Mouse (Mus musculus) lung, embryonic 14.5 days (tissue): ENCODE results near the gene Car8. TPM values are rescaled to one million over a fixed set of nuclear protein-coding genes. Genes with fewer than 3 reads are reported as not detected.

Experiments
- ATAC-seq: fragments of 200-750 bp; cut with Nextera tagmentation; 2 replicates; pipeline ENCODE4 v1.8.0; 2017; ENCODE audit warnings: mild to moderate bottlenecking, moderate TSS enrichment, moderate library complexity; ENCODE audit not compliant: insufficient read depth
- DNase-seq: peaks from one replicate; pipeline ENCODE4 v3.0.0-alpha.2; 2015
- H3K27ac ChIP-seq: fragments of 300-500 bp; sonication (generic); 2 replicates; pipeline ENCODE4 v1.5.1; 2014; ENCODE audit warnings: low read depth, mild to moderate bottlenecking, moderate library complexity
- H3K27me3 ChIP-seq: fragments of 300-500 bp; sonication (generic); 2 replicates; pipeline ENCODE4 v1.6.1; 2014; ENCODE audit warnings: low read length, control low read depth; ENCODE audit not compliant: insufficient read depth
- H3K36me3 ChIP-seq: fragments of 300-500 bp; sonication (generic); 2 replicates; pipeline ENCODE4 v1.6.1; 2014; ENCODE audit warnings: control low read depth; ENCODE audit not compliant: insufficient read depth
- H3K4me1 ChIP-seq: fragments of 300-500 bp; sonication (generic); 2 replicates; pipeline ENCODE4 v1.6.1; 2014; ENCODE audit warnings: antibody characterized with exemption, control low read depth; ENCODE audit not compliant: insufficient read depth
- H3K4me2 ChIP-seq: fragments of 300-500 bp; sonication (generic); 2 replicates; pipeline ENCODE4 v1.6.1; 2014; ENCODE audit warnings: mild to moderate bottlenecking
- H3K4me3 ChIP-seq: fragments of 300-500 bp; sonication (generic); 2 replicates; pipeline ENCODE4 v1.5.1; 2014; ENCODE audit warnings: low read depth, low read length
- H3K9ac ChIP-seq: fragments of 300-500 bp; sonication (generic); 2 replicates; pipeline ENCODE4 v1.6.1; 2014
- H3K9me3 ChIP-seq: fragments of 300-500 bp; sonication (generic); 2 replicates; pipeline ENCODE4 v1.6.1; 2016; ENCODE audit warnings: low read depth, low read length, control low read depth
- CTCF ChIP-seq: IDR thresholded peaks from 2 replicates; pipeline ENCODE4 v1.5.1; 2016; ENCODE audit warnings: antibody characterized with exemption, low read depth
- WGBS: fragments of 180-500 bp; shearing (Covaris S2); extraction: QIAGEN DNeasy Blood & Tissue Kit; methylation state at CpG from one replicate; pipeline ENCODE4 v1.1.7; 2014; 5-methylcytosine and 5-hydroxymethylcytosine counted together
- polyA plus RNA-seq: library from polyadenylated mRNA; unstranded; fragments of >200 nt; fragmentation: Nextera tagmentation; extraction: Ambion mirVana; gene quantifications from 2 replicates; pipeline ENCODE4 v1.2.1, GENCODE M21; 2014

Gene Car8
- polyA plus RNA-seq, result 7.4 and 7.7 TPM in 2 replicates

GRCm38 (mm10) chr4:8238560-8239305, at the start of gene Car8:
TSS of gene Car8 (minus strand) at chr4:8239041.
- H3K36me3 ChIP-seq, result no peaks in the 10 kb centered on the region
- ATAC-seq, result peak; percentile 84
- peak within 1 kb of the TSS; percentile 97 for H3K4me2 ChIP-seq

DNA sequence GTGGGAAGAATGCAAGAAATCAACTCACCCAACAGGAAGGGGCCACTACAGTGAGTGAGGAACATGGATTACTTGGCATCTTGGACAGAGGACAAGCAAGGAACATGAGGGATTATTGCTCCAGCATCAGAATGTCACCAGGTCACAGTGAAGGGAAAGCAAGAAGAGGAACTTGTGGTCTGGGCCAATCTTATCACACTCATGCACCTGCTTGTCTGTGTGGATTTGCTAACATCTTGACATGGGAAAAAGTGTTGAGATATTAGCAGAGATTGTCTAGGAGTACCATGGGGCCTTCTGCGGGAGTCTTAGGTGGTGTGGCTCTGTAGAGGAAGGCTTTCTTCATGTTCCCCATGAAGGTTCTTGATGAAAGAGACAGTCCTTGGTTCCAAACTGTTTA, 46.1 kb upstream of the Car8 start:
- ATAC-seq (no peak), DNase-seq (no peak)
- no peak for TF ChIP-seq CTCF
- H3K27me3 ChIP-seq, result no peaks in the 10 kb centered on the region
- H3K9ac ChIP-seq, result no peak overlapping the region
- no peaks in the 10 kb centered on the region for H3K9me3 ChIP-seq
- 79% methylated on average over 1 of the region's 1 CpGs for WGBS
- H3K36me3 ChIP-seq, result no peaks in the 10 kb centered on the region
- H3K27ac ChIP-seq, result no peak overlapping the region
- H3K4me2 ChIP-seq, result no peak overlapping the region
- H3K4me3 ChIP-seq, result no peak overlapping the region
- H3K4me1 ChIP-seq, result no peaks in the 10 kb centered on the region

More at GRCm38 (mm10) chr4:8238560-8239305, at the start of gene Car8:
- H3K9ac ChIP-seq, result peak within 1 kb of the TSS; percentile 55
- H3K4me1 ChIP-seq, result no peaks in the 10 kb centered on the region
- no peak within 1 kb of the TSS for H3K27ac ChIP-seq
- H3K9me3 ChIP-seq, result no peaks in the 10 kb centered on the region
- H3K4me3 ChIP-seq, result peak within 1 kb of the TSS; percentile 58
- H3K27me3 ChIP-seq, result 0 out of 2 replicates have a peak, but pooled peaks cover 5% of the 10 kb centered on the region
- DNase-seq, result peak; percentile 69
- WGBS, result under 1% methylated on average over 49 of the region's 49 CpGs
- no peak for TF ChIP-seq CTCF

DNA sequence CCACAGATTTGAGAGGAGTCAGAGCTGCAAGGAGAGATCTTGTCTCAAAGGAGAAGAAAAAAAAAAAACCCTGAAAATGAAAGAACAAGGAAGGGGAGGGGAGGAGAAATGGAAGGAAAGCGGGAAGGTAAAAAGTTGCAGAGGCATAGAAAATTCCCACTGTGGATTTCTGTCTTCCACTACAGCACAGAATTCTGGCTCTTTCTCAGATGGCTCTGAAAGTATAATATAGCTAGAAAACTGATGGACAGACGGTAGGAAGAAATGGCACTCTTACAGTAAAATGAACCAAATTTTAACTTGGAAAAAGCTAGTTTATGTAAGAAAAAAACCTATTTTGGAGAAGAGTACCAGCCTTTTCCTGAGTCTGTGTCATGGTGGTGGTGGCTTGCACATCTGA, 39.3 kb upstream of the Car8 start:
- no peak overlapping the region for H3K27ac ChIP-seq
- no peak overlapping the region for H3K9ac ChIP-seq
- no peaks in the 10 kb centered on the region for H3K27me3 ChIP-seq
- DNase-seq (no peak), ATAC-seq (no peak)
- TF ChIP-seq CTCF, result no peak
- H3K4me2 ChIP-seq, result no peak overlapping the region
- no peaks in the 10 kb centered on the region for H3K9me3 ChIP-seq
- 85% methylated on average over 2 of the region's 2 CpGs for WGBS
- no peaks in the 10 kb centered on the region for H3K4me1 ChIP-seq
- no peaks in the 10 kb centered on the region for H3K36me3 ChIP-seq
- H3K4me3 ChIP-seq, result no peak overlapping the region

DNA sequence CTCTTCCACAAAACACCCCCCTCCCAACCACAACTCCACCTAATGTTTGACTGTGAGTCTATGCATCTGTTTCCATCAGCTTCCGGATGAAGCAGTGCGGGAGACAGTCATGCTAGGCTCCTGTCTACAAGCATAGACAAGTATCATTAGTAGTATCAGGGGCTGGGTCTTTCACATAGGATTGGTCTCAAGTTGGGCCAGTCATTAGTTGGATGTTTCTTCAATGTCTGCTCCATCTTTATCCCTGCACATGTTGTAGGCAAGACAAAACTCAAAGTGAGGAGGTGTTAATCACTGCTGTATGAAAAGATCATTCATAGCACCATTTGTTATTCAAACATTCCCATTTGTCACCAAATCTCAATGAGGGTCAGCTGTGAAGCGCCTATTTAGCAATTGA, 11.0 kb upstream of the Car8 start:
- TF ChIP-seq CTCF, result no peak
- DNase-seq, result no peak
- H3K4me2 ChIP-seq, result no peak overlapping the region
- ATAC-seq, result no peak
- H3K27me3 ChIP-seq, result no peaks in the 10 kb centered on the region
- no peak overlapping the region for H3K4me3 ChIP-seq
- H3K9ac ChIP-seq, result no peak overlapping the region
- no peaks in the 10 kb centered on the region for H3K4me1 ChIP-seq
- H3K9me3 ChIP-seq, result no peaks in the 10 kb centered on the region
- 92% methylated on average over 3 of the region's 3 CpGs for WGBS
- no peak overlapping the region for H3K27ac ChIP-seq
- H3K36me3 ChIP-seq, result no peaks in the 10 kb centered on the region

- 37% methylated on average over 1 of the region's 1 CpGs for WGBS
- ATAC-seq (no peak), DNase-seq (no peak)
- H3K27ac ChIP-seq, result no peak overlapping the region
- no peaks in the 10 kb centered on the region for H3K4me1 ChIP-seq
- no peaks in the 10 kb centered on the region for H3K9me3 ChIP-seq
- H3K27me3 ChIP-seq, result no peaks in the 10 kb centered on the region
- no peak overlapping the region for H3K4me3 ChIP-seq
- no peaks in the 10 kb centered on the region for H3K36me3 ChIP-seq
- no peak for TF ChIP-seq CTCF
- no peak overlapping the region for H3K9ac ChIP-seq
- no peak overlapping the region for H3K4me2 ChIP-seq
Measured at GRCm38 (mm10) chr4:8245495-8246063, 6.7 kb upstream of the Car8 start.

- no peaks in the 10 kb centered on the region for H3K36me3 ChIP-seq
- no peaks in the 10 kb centered on the region for H3K9me3 ChIP-seq
- no peak overlapping the region for H3K9ac ChIP-seq
- H3K4me1 ChIP-seq, result no peaks in the 10 kb centered on the region
- ATAC-seq (no peak), DNase-seq (no peak)
- WGBS, result 80% methylated on average over 3 of the region's 3 CpGs
- no peak for TF ChIP-seq CTCF
- no peak overlapping the region for H3K4me3 ChIP-seq
- no peak overlapping the region for H3K4me2 ChIP-seq
- H3K27ac ChIP-seq, result no peak overlapping the region
- no peaks in the 10 kb centered on the region for H3K27me3 ChIP-seq
Measured at GRCm38 (mm10) chr4:8245062-8245461, 6.2 kb upstream of the Car8 start.

GRCm38 (mm10) chr4:8239699-8240098, 858 bp upstream of the Car8 start:
- no peak for DNase-seq
- no peak for ATAC-seq
- no peaks in the 10 kb centered on the region for H3K36me3 ChIP-seq
- H3K4me2 ChIP-seq, result no peak overlapping the region; the same call in 1 of the 2 replicates
- H3K9me3 ChIP-seq, result no peaks in the 10 kb centered on the region
- H3K9ac ChIP-seq, result no peak overlapping the region
- H3K27ac ChIP-seq, result no peak overlapping the region
- no peak for TF ChIP-seq CTCF
- 0 out of 2 replicates have a peak, but pooled peaks cover 5% of the 10 kb centered on the region for H3K27me3 ChIP-seq
- H3K4me3 ChIP-seq, result no peak overlapping the region
- 39% methylated on average over 11 of the region's 11 CpGs for WGBS
- H3K4me1 ChIP-seq, result no peaks in the 10 kb centered on the region
